Mouse (Mus musculus) adipose tissue, adult 10 weeks (tissue): ENCODE measurements around the gene Zfp287. TPM values are rescaled to one million over a fixed set of nuclear protein-coding genes. Genes with fewer than 3 reads are reported as not detected.

ENCODE experiments used
- polyA plus RNA-seq: library from polyadenylated mRNA; stranded (reverse); fragments of 350-450 nt; fragmentation: Illumina TruSeq; extraction: RNeasy Lipid Tissue Mini Kit (QIAGEN cat#74804); gene quantifications from one replicate; pipeline ENCODE4 v1.2.3, GENCODE M21; 2014; ENCODE audit warnings: low read depth, low replicate concordance

Zfp287 gene
- polyA plus RNA-seq, result 2.7 TPM

GRCm38 (mm10) chr11:62731311-62732021 is at the start of gene Zfp287:
TSS of gene Zfp287 (minus strand) at chr11:62731905.

GRCm38 (mm10) chr11:62752780-62753179 is 21.1 kb upstream of the Zfp287 start, which contains the start of gene Gm10428:
TSS of gene Gm10428 (plus strand) at chr11:62753100.

Other genes starting within 250 kb of the Zfp287 start
- gene Cenpv, start 192.6 kb downstream of the Zfp287 start, polyA plus RNA-seq, result 33.3 TPM
- 1,871 TPM for gene Ubb, start 180.7 kb downstream of the Zfp287 start, polyA plus RNA-seq
- 8.3 TPM for gene Trpv2, start 157.4 kb downstream of the Zfp287 start, polyA plus RNA-seq
- gene Lrrc75a, start 83.4 kb downstream of the Zfp287 start, polyA plus RNA-seq, result 8.2 TPM
- gene Mmgt2, start 83.2 kb downstream of the Zfp287 start, polyA plus RNA-seq, result 53.6 TPM
- not detected for gene Gm10428, start 21.2 kb upstream of the Zfp287 start, polyA plus RNA-seq
- gene Zfp286, start 57.6 kb upstream of the Zfp287 start, polyA plus RNA-seq, result 2.2 TPM
- 7.1 TPM for gene Trim16, start 88.3 kb upstream of the Zfp287 start, polyA plus RNA-seq
- 3.0 TPM for gene Fbxw10, start 115.2 kb upstream of the Zfp287 start, polyA plus RNA-seq
- gene Tvp23b, start 147.6 kb upstream of the Zfp287 start, polyA plus RNA-seq, result 86.3 TPM
- 9.6 TPM for gene Cdrt4, start 219.3 kb upstream of the Zfp287 start, polyA plus RNA-seq